Mouse (Mus musculus) neural tube, embryonic 12.5 days (tissue): ENCODE measurements around the gene Cd151. TPM values are rescaled to one million over a fixed set of nuclear protein-coding genes. Genes with fewer than 3 reads are reported as not detected.

Source experiments
- ATAC-seq: fragments of 200-750 bp; cut with Nextera tagmentation; 2 replicates; pipeline ENCODE4 v1.8.0; 2017; ENCODE audit warnings: low read depth, mild to moderate bottlenecking, moderate TSS enrichment, moderate library complexity; ENCODE audit not compliant: low FRiP score
- H3K27ac ChIP-seq: fragments of 300-500 bp; sonication (generic); 2 replicates; pipeline ENCODE4 v1.5.1; 2016
- H3K27me3 ChIP-seq: fragments of 300-500 bp; sonication (generic); replicated peaks from 2 replicates; pipeline ENCODE4 v1.6.1; 2016; ENCODE audit warnings: mild to moderate bottlenecking
- H3K36me3 ChIP-seq: fragments of 300-500 bp; sonication (generic); 2 replicates; pipeline ENCODE4 v1.6.1; 2016; ENCODE audit warnings: mild to moderate bottlenecking
- H3K4me1 ChIP-seq: fragments of 300-500 bp; sonication (generic); 2 replicates; pipeline ENCODE4 v1.6.1; 2016
- H3K4me2 ChIP-seq: fragments of 300-500 bp; sonication (generic); replicated peaks from 2 replicates; pipeline ENCODE4 v1.6.1; 2016; ENCODE audit warnings: mild to moderate bottlenecking
- H3K4me3 ChIP-seq: fragments of 300-500 bp; sonication (generic); 2 replicates; pipeline ENCODE4 v1.5.1; 2016
- H3K9ac ChIP-seq: fragments of 300-500 bp; sonication (generic); 2 replicates; pipeline ENCODE4 v1.6.1; 2016; ENCODE audit warnings: mild to moderate bottlenecking
- H3K9me3 ChIP-seq: fragments of 300-500 bp; sonication (generic); 2 replicates; pipeline ENCODE4 v1.6.1; 2016; ENCODE audit warnings: mild to moderate bottlenecking
- WGBS: fragments of 180-500 bp; shearing (Covaris S2); methylation state at CpG from one replicate; pipeline ENCODE4 v1.1.7; 2016; 5-methylcytosine and 5-hydroxymethylcytosine counted together
- polyA plus RNA-seq: library from polyadenylated mRNA; unstranded; fragments of >200 nt; fragmentation: Nextera tagmentation; extraction: Ambion mirVana; gene quantifications from 2 replicates; pipeline ENCODE4 v1.2.1, GENCODE M21; 2016

Cd151 gene
- polyA plus RNA-seq = 20.6 and 22.7 TPM in 2 replicates

DNA sequence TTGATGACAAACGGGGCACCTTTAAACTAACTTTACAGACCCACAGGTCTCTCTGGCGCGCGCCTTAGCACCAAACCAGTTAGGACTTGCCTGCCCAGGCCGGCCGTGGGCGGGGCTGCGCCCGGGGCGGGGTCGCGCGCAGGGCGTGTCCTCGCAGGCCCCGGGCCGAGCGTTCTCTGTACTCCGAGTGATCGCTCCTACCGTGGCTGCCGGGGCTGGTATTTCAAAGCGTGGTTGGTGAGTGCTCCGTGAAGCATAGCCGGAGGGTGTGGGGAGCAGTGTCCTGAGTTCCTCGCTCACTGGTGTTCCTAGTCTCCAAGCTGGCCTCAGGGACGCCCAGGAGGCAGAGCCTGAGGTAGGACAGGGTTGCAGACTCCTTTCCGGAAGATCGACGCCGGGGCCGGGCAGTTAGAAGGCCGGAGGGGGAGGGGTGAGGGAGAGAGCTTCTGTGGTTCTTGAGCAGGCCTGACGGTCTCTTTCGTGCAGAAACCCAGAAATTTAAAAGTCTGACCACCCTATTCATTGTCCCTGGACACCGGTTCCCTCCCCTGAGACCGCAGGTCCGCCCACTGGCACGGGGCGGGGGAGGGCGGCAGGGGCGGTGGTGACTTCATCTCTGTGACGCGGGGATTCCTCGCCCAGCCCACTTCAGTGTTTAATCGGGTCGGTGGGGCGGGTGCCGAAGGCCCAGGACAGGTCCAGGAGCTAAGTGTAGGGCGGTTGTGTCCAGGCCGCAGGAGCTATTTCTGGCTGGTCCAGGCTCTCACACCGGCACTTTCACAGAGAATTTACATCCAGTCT lies at the start of gene Cd151:
Gene Cd151, plus strand, starts transcription at position 163 of the 801 bp plus-strand sequence.
- Histone ChIP-seq H3K4me1 (peaks cover 29% of the 10 kb centered on the region), H3K4me2 (peak within 1 kb of the TSS; percentile 76)

DNA sequence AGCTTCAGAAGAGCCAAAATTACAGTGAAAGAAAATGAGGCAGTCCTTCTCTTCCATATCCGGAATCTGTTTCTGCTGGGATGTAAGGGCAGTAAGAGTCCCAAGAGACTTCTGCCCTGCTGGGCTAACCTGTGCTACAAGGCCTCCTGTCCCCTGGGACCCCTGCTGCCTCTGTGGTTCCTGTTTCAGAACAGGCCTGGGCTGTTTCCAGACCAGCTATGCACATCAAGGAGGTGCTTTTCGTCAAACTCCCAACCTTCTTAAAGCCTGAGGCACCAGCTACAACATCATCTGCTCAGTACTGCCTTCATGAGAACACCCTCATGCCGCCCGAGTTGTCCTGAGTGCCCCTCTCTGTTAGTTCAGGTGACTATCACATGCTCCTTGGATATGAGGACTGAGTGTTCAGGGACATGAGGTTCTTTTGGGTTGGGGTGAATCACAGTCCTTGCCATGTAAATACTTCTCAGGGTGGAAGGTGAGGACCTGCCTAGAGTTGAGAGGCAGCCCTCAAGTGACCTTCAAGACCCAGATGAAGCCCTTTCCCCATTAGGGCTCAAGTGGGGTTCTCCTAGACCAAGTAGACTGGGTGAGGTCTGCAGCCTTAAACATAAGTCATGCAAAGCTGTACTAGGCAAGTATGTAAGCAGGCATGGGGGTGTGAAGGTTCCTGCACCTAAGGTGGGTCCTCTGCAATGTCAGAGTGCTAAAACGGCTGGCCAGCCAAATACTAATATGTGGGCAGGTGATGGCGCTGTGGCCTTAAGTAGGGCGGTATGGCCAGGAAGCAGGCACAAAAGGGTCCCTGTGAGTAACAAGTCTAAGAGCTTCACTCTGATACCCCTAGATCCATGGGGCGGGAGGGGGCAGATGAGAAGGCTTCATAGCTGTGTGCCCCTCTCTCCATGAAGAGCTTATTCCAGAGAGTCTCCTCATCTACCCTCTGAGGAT lies 49.2 kb upstream of the Cd151 start:
- 71% methylated on average over 8 of the region's 8 CpGs for WGBS
- Histone ChIP-seq H3K4me1 (peaks cover 10% of the 10 kb centered on the region), H3K27me3 (no peaks in the 10 kb centered on the region), H3K4me2 (no peak overlapping the region), H3K9ac (no peak overlapping the region), H3K36me3 (no peaks in the 10 kb centered on the region), H3K27ac (no peak overlapping the region), H3K9me3 (no peaks in the 10 kb centered on the region), H3K4me3 (no peak overlapping the region)
- ATAC-seq = no peak

More for the DNA sequence above, at the start of gene Cd151:
- Histone ChIP-seq H3K36me3 (peaks cover 31% of the 10 kb centered on the region), H3K27ac (peak within 1 kb of the TSS; percentile 88), H3K4me3 (peak within 1 kb of the TSS; percentile 63), H3K27me3 (peaks cover 45% of the 10 kb centered on the region), H3K9ac (peak within 1 kb of the TSS; percentile 77), H3K9me3 (no peaks in the 10 kb centered on the region)
- peak; percentile 63 for ATAC-seq
- WGBS = under 1% methylated on average over 52 of the region's 52 CpGs

GRCm38 (mm10) chr7:141418970-141419369 lies 48.2 kb upstream of the Cd151 start:
- Histone ChIP-seq H3K9me3 (no peaks in the 10 kb centered on the region), H3K36me3 (no peaks in the 10 kb centered on the region), H3K27me3 (no peaks in the 10 kb centered on the region), H3K4me3 (no peak overlapping the region), H3K27ac (no peak overlapping the region), H3K4me1 (0 out of 2 replicates have a peak, but pooled peaks cover 5% of the 10 kb centered on the region), H3K9ac (no peak overlapping the region), H3K4me2 (no peak overlapping the region)
- no peak for ATAC-seq
- WGBS = 64% methylated on average over 7 of the region's 7 CpGs

- H3K27me3 ChIP-seq = no peaks in the 10 kb centered on the region
- H3K36me3 ChIP-seq = no peaks in the 10 kb centered on the region
- H3K27ac ChIP-seq = no peak overlapping the region
- no peaks in the 10 kb centered on the region for H3K9me3 ChIP-seq
- WGBS = 81% methylated on average over 9 of the region's 9 CpGs
- H3K9ac ChIP-seq = no peak overlapping the region
- ATAC-seq = no peak
- H3K4me1 ChIP-seq = no peaks in the 10 kb centered on the region
- no peak overlapping the region for H3K4me3 ChIP-seq
- H3K4me2 ChIP-seq = no peak overlapping the region
These were observed 47.0 kb upstream of the Cd151 start for GRCm38 (mm10) chr7:141420030-141420702.

GRCm38 (mm10) chr7:141423811-141424210 lies 43.4 kb upstream of the Cd151 start:
- ATAC-seq = no peak
- H3K9me3 ChIP-seq = no peaks in the 10 kb centered on the region
- 79% methylated on average over 4 of the region's 4 CpGs for WGBS
- no peak overlapping the region for H3K4me3 ChIP-seq
- H3K4me1 ChIP-seq = peaks cover 6% of the 10 kb centered on the region
- no peak overlapping the region for H3K4me2 ChIP-seq
- no peak overlapping the region for H3K27ac ChIP-seq
- peaks cover 6% of the 10 kb centered on the region for H3K36me3 ChIP-seq
- H3K9ac ChIP-seq = no peak overlapping the region
- H3K27me3 ChIP-seq = no peaks in the 10 kb centered on the region; the same call in 1 of the 2 replicates

GRCm38 (mm10) chr7:141426948-141427730 lies 40.1 kb upstream of the Cd151 start:
- H3K4me2 ChIP-seq = no peak overlapping the region
- WGBS = 82% methylated on average over 12 of the region's 12 CpGs
- ATAC-seq = no peak
- H3K36me3 ChIP-seq = peaks cover 27% of the 10 kb centered on the region
- H3K4me1 ChIP-seq = peaks cover 22% of the 10 kb centered on the region
- H3K4me3 ChIP-seq = no peak overlapping the region
- no peak overlapping the region for H3K9ac ChIP-seq
- H3K27me3 ChIP-seq = no peaks in the 10 kb centered on the region; the same call in 1 of the 2 replicates
- no peaks in the 10 kb centered on the region for H3K9me3 ChIP-seq
- no peak overlapping the region for H3K27ac ChIP-seq

- H3K9me3 ChIP-seq = no peaks in the 10 kb centered on the region
- H3K4me1 ChIP-seq = peaks cover 28% of the 10 kb centered on the region
- H3K27ac ChIP-seq = no peak overlapping the region
- no peak for ATAC-seq
- no peaks in the 10 kb centered on the region; the same call in 1 of the 2 replicates for H3K27me3 ChIP-seq
- peak overlapping the region; percentile 66 for H3K4me2 ChIP-seq
- WGBS = 55% methylated on average over 5 of the region's 5 CpGs
- peak overlapping the region; percentile 43 for H3K4me3 ChIP-seq
- H3K36me3 ChIP-seq = peaks cover 40% of the 10 kb centered on the region
- peak overlapping the region; percentile 64 for H3K9ac ChIP-seq
These were observed 38.5 kb upstream of the Cd151 start for GRCm38 (mm10) chr7:141428701-141429100.

- H3K27ac ChIP-seq = peak within 1 kb of the TSS; percentile 26; the same call in 1 of the 2 replicates
- 4% methylated on average over 19 of the region's 19 CpGs for WGBS
- H3K36me3 ChIP-seq = peaks cover 42% of the 10 kb centered on the region
- no peaks in the 10 kb centered on the region; the same call in 1 of the 2 replicates for H3K27me3 ChIP-seq
- peaks cover 34% of the 10 kb centered on the region for H3K4me1 ChIP-seq
- peak within 1 kb of the TSS; percentile 66 for H3K4me2 ChIP-seq
- H3K9me3 ChIP-seq = no peaks in the 10 kb centered on the region
- H3K4me3 ChIP-seq = peak within 1 kb of the TSS; percentile 43
- peak within 1 kb of the TSS; percentile 64 for H3K9ac ChIP-seq
- peak; percentile 70 for ATAC-seq
These were observed 37.9 kb upstream of the Cd151 start, which contains the start of gene Cend1 for GRCm38 (mm10) chr7:141429310-141429709. Cend1 (minus strand) TSS chr7:141429491.

- Histone ChIP-seq H3K4me1 (peaks cover 41% of the 10 kb centered on the region), H3K4me3 (no peak overlapping the region), H3K9me3 (no peaks in the 10 kb centered on the region), H3K4me2 (peak overlapping the region; percentile 66), H3K27ac (peak overlapping the region; percentile 26; the same call in 1 of the 2 replicates), H3K9ac (0 out of 2 replicates have a peak overlapping the region, but pooled peaks have one; percentile 17), H3K27me3 (no peaks in the 10 kb centered on the region; the same call in 1 of the 2 replicates), H3K36me3 (peaks cover 42% of the 10 kb centered on the region)
- 62% methylated on average over 9 of the region's 9 CpGs for WGBS
- no peak for ATAC-seq
These were observed 37.2 kb upstream of the Cd151 start for GRCm38 (mm10) chr7:141429840-141430584.

- WGBS = 95% methylated on average over 9 of the region's 9 CpGs
- Histone ChIP-seq H3K27ac (no peak overlapping the region), H3K4me2 (no peak overlapping the region), H3K36me3 (peaks cover 42% of the 10 kb centered on the region), H3K4me1 (peaks cover 48% of the 10 kb centered on the region), H3K9ac (no peak overlapping the region), H3K27me3 (no peaks in the 10 kb centered on the region; the same call in 1 of the 2 replicates), H3K9me3 (no peaks in the 10 kb centered on the region), H3K4me3 (no peak overlapping the region)
- ATAC-seq = no peak
These were observed 36.5 kb upstream of the Cd151 start for GRCm38 (mm10) chr7:141430585-141431240.
